Mouse (Mus musculus) thymus, adult 2 months (tissue): ENCODE results near the gene Ass1.

Source experiments
- CTCF ChIP-seq: fragments of 200-500 bp; IDR thresholded peaks from 2 replicates; pipeline ENCODE4 v1.5.1; 2012; ENCODE audit warnings: mild to moderate bottlenecking, control low read depth, low read length, moderate library complexity, borderline replicate concordance; ENCODE audit not compliant: control insufficient read depth, poor library complexity, insufficient read depth; ENCODE audit errors: extremely low read depth
- POLR2A ChIP-seq: fragments of 200-500 bp; IDR thresholded peaks from 2 replicates; pipeline ENCODE4 v1.6.1; 2012; ENCODE audit warnings: mild to moderate bottlenecking, low read length, control low read depth, moderate library complexity; ENCODE audit not compliant: control insufficient read depth, poor library complexity, insufficient read depth; ENCODE audit errors: extremely low read depth

DNA sequence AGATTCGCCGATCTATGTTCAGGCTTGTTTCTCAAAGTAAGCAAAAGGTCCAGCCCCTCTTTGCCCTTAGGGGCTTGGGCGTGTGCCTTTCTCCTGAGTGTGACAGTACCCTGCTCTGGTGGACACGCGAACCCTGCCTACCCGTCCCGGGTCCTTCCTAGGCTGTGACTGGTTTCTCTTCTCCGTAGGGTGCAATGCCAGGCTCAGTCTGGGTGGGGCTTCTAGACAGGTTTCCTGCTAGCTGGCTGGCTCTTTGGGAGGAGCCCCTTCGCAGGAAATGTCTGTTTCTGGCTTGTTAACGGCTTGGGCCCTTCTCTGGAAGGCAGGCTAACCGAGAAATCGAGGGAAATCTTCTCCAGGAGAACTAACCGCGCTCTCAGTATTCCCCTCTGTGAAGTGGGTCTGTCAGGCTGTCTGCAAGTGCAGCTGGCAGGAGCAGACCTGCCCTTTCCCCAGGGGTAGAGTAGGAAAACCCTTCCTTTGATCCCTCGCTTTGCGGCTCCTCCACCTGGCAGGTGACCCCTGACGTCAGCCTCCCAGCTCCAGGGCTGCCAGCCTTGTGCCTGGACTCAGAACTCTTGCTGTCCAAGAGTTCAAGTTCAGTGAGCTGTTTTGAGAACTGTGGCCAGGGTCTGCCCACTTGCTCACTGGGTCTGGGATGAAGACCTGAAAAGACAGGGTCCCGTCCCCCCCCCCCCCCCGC is 827 bp downstream of the Ass1 start:
- TF ChIP-seq CTCF: no peak
- TF ChIP-seq POLR2A: no peak
